Mouse (Mus musculus) heart, postnatal 14 days (tissue): Measurements from ENCODE around the gene Zfp148. TPM values are rescaled to one million over a fixed set of nuclear protein-coding genes. Genes with fewer than 3 reads are reported as not detected.

Source experiments
- DNase-seq, 2 experiments: peaks; one replicate each; pipeline ENCODE4 v3.0.0; 2021 to 2022
- intact Hi-C: fragments of 180-260 bp; cut with DNase I; formaldehyde crosslinking; loops from one replicate; pipeline ENCODE4 v1.15.1; 2025
- long read RNA-seq, 2 experiments: library from polyadenylated mRNA; stranded (forward); transcript quantifications; one replicate each; pipeline ENCODE4 v2.0.0; 2021
- total RNA-seq, 2 experiments: library from RNA; stranded (reverse); gene quantifications; 2 replicates each; pipeline ENCODE4 v1.2.3; 2021

Gene Zfp148
- 10 to 100 TPM; 46.5 to 48.6 TPM for total RNA-seq
- long read RNA-seq, experiment 1, full-length matches to known transcripts = 21 of 37 reads
- long read RNA-seq, experiment 1, partial matches to known transcripts = 3 of 37 reads
- long read RNA-seq, experiment 1, other reads (novel, unspliced or antisense) = 13 of 37 reads
- long read RNA-seq, experiment 2, full-length matches to known transcripts = 18 of 28 reads
- long read RNA-seq, experiment 2, partial matches to known transcripts = 0 of 28 reads
- long read RNA-seq, experiment 2, other reads (novel, unspliced or antisense) = 10 of 28 reads

GRCm38 (mm10) chr16:33379944-33380881, at the start of gene Zfp148:
Zfp148 (plus strand) TSS chr16:33380836.
- intact Hi-C loops = loop anchor here (5.0 kb wide), 1 partner anchor 102 kb away; no protein-coding TSS in a partner anchor

GRCm38 (mm10) chr16:33333015-33333414, 47.6 kb upstream of the Zfp148 start:
- intact Hi-C loops = no loop called here
- DNase-seq = no peak

More at GRCm38 (mm10) chr16:33379944-33380881, at the start of gene Zfp148:
- peak; percentile 95 to 96 for DNase-seq

GRCm38 (mm10) chr16:33337177-33337576, 43.5 kb upstream of the Zfp148 start:
- intact Hi-C loops = loop anchor here (2.0 kb wide), 1 partner anchor 404 kb away; no protein-coding TSS in a partner anchor
- DNase-seq = peak; percentile 71 to 82

GRCm38 (mm10) chr16:33337681-33338080, 43.0 kb upstream of the Zfp148 start:
- intact Hi-C loops = loop anchor here (2.0 kb wide), 1 partner anchor 403 kb away; no protein-coding TSS in a partner anchor
- no peak for DNase-seq

- DNase-seq = no peak
- intact Hi-C loops = no loop called here
Measured at GRCm38 (mm10) chr16:33338492-33338891, 42.1 kb upstream of the Zfp148 start.

GRCm38 (mm10) chr16:33339476-33339875, 41.2 kb upstream of the Zfp148 start:
- intact Hi-C loops = no loop called here
- no peak for DNase-seq

GRCm38 (mm10) chr16:33342356-33342755, 38.3 kb upstream of the Zfp148 start:
- DNase-seq = no peak
- intact Hi-C loops = no loop called here

- intact Hi-C loops = no loop called here
Measured at GRCm38 (mm10) chr16:33343106-33343505, 37.5 kb upstream of the Zfp148 start.

GRCm38 (mm10) chr16:33343601-33344000, 37.0 kb upstream of the Zfp148 start:
- DNase-seq = no peak
- intact Hi-C loops = no loop called here

More at GRCm38 (mm10) chr16:33343106-33343505, 37.5 kb upstream of the Zfp148 start:
- DNase-seq = no peak

GRCm38 (mm10) chr16:33344379-33344778, 36.3 kb upstream of the Zfp148 start:
- no peak for DNase-seq

GRCm38 (mm10) chr16:33344875-33345274, 35.8 kb upstream of the Zfp148 start:
- intact Hi-C loops = no loop called here

More at GRCm38 (mm10) chr16:33344379-33344778, 36.3 kb upstream of the Zfp148 start:
- intact Hi-C loops = no loop called here

GRCm38 (mm10) chr16:33346376-33346775, 34.3 kb upstream of the Zfp148 start:
- intact Hi-C loops = no loop called here
- DNase-seq = no peak

More at GRCm38 (mm10) chr16:33344875-33345274, 35.8 kb upstream of the Zfp148 start:
- peak in 1 of 2 experiments; percentile 15 for DNase-seq

- DNase-seq = no peak
- intact Hi-C loops = no loop called here
Measured at GRCm38 (mm10) chr16:33347134-33347533, 33.5 kb upstream of the Zfp148 start.

GRCm38 (mm10) chr16:33357805-33358204, 22.8 kb upstream of the Zfp148 start:
- intact Hi-C loops = no loop called here
- no peak for DNase-seq

- no peak for DNase-seq
- intact Hi-C loops = no loop called here
Measured at GRCm38 (mm10) chr16:33365772-33366171, 14.9 kb upstream of the Zfp148 start.

GRCm38 (mm10) chr16:33368632-33369031, 12.0 kb upstream of the Zfp148 start:
- DNase-seq = no peak
- intact Hi-C loops = no loop called here

GRCm38 (mm10) chr16:33370836-33371235, 9.8 kb upstream of the Zfp148 start:
- no peak for DNase-seq
- intact Hi-C loops = no loop called here

- intact Hi-C loops = no loop called here
- DNase-seq = no peak
Measured at GRCm38 (mm10) chr16:33372611-33373010, 8.0 kb upstream of the Zfp148 start.

- intact Hi-C loops = no loop called here
- no peak for DNase-seq
Measured at GRCm38 (mm10) chr16:33373326-33373725, 7.3 kb upstream of the Zfp148 start.

- DNase-seq = no peak
- intact Hi-C loops = no loop called here
Measured at GRCm38 (mm10) chr16:33376266-33376665, 4.4 kb upstream of the Zfp148 start.
